Mouse (Mus musculus) C2C12 (cell line): ENCODE data around the gene Lin37. TPM values are rescaled to one million over a fixed set of nuclear protein-coding genes. Genes with fewer than 3 reads are reported as not detected.

Experiments
- H3K27me3 ChIP-seq: one replicate; pipeline ENCODE4 v1.6.1; 2011; ENCODE audit not compliant: control insufficient read depth, insufficient read depth, insufficient read length
- H3K36me3 ChIP-seq: one replicate; pipeline ENCODE4 v1.6.1; 2011; ENCODE audit not compliant: control insufficient read depth, insufficient read depth
- H3K4me3 ChIP-seq: one replicate; pipeline ENCODE4 v1.5.1; 2011; ENCODE audit warnings: mild to moderate bottlenecking, control low read depth; ENCODE audit not compliant: poor library complexity, insufficient read depth, severe bottlenecking
- H3K79me2 ChIP-seq: one replicate; pipeline ENCODE4 v1.6.1; 2011; ENCODE audit not compliant: control insufficient read depth, insufficient read depth
- H3K79me3 ChIP-seq: one replicate; pipeline ENCODE4 v1.6.1; 2011; ENCODE audit warnings: low read depth, control low read depth
- H3ac ChIP-seq: one replicate; pipeline ENCODE3; 2011; ENCODE audit warnings: low read depth; ENCODE audit not compliant: control insufficient read depth, insufficient read length
- CEBPB ChIP-seq: IDR thresholded peaks from one replicate; pipeline ENCODE4 v1.6.1; 2011; ENCODE audit warnings: low read depth, mild to moderate bottlenecking, control low read depth, moderate library complexity
- CTCF ChIP-seq: IDR thresholded peaks from one replicate; pipeline ENCODE4 v1.5.1; 2011; ENCODE audit not compliant: control insufficient read depth, insufficient read depth, insufficient read length
- FOSL1 ChIP-seq: IDR thresholded peaks from one replicate; pipeline ENCODE4 v1.8.0; 2011; ENCODE audit warnings: mild to moderate bottlenecking, low read length; ENCODE audit not compliant: poor library complexity, insufficient read depth, severe bottlenecking
- MAX ChIP-seq: IDR thresholded peaks from one replicate; pipeline ENCODE4 v1.6.1; 2011; ENCODE audit warnings: mild to moderate bottlenecking, control low read depth
- MYOD1 ChIP-seq: IDR thresholded peaks from one replicate; pipeline ENCODE4 v1.6.1; 2011; ENCODE audit warnings: low read depth; ENCODE audit not compliant: control insufficient read depth, insufficient read length
- MYOG ChIP-seq: IDR thresholded peaks from one replicate; pipeline ENCODE4 v1.6.1; 2011; ENCODE audit not compliant: control insufficient read depth, insufficient read length; ENCODE audit errors: extremely low read depth
- USF1 ChIP-seq: IDR thresholded peaks from one replicate; pipeline ENCODE4 v1.6.1; 2011; ENCODE audit warnings: low read depth, mild to moderate bottlenecking, control low read depth, moderate library complexity
- long read RNA-seq, 2 experiments: library from polyadenylated mRNA; unstranded; transcript quantifications; one replicate each; pipeline ENCODE4 v2.0.0; 2019 to 2020
- polyA plus RNA-seq: library from polyadenylated mRNA; unstranded; fragments of >200 nt; fragmentation: generic; extraction: Trizol; gene quantifications from one replicate; pipeline ENCODE4 v1.2.1, GENCODE M21; 2012; ENCODE audit warnings: missing spikeins

Lin37 gene
- polyA plus RNA-seq: 38.4 TPM
- long read RNA-seq, experiment 1, transcript Lin37-201 (9 exons, 998 nt): major isoform, 15 of 20 reads
- long read RNA-seq, experiment 1, partial matches to known transcripts: 0 of 20 reads
- long read RNA-seq, experiment 1, other reads (novel, unspliced or antisense): 1 of 20 reads
- long read RNA-seq, experiment 2, transcript Lin37-201 (9 exons, 998 nt): major isoform, 5 of 6 reads
- long read RNA-seq, experiment 2, partial matches to known transcripts: 0 of 6 reads
- long read RNA-seq, experiment 2, other reads (novel, unspliced or antisense): 1 of 6 reads

- H3K4me3 ChIP-seq: peak within 1 kb of the TSS; percentile 53
- H3K36me3 ChIP-seq: peaks cover 7% of the 10 kb centered on the region
- no peaks in the 10 kb centered on the region for H3K27me3 ChIP-seq
- peak within 1 kb of the TSS; percentile 87 for H3ac ChIP-seq
- H3K79me3 ChIP-seq: peaks cover 7% of the 10 kb centered on the region
- no peak for TF ChIP-seq FOSL1
- TF ChIP-seq MAX: no peak
- TF ChIP-seq MYOD1: no peak
- TF ChIP-seq CEBPB: no peak
- TF ChIP-seq MYOG: no peak
- TF ChIP-seq USF1: no peak
- no peak for TF ChIP-seq CTCF
- peaks cover 45% of the 10 kb centered on the region for H3K79me2 ChIP-seq
Measured at GRCm38 (mm10) chr7:30559443-30559954, at the start of gene Lin37. Gene Lin37, minus strand, starts transcription at chr7:30559838.

GRCm38 (mm10) chr7:30608476-30608875 lies 48.8 kb upstream of the Lin37 start:
- Histone ChIP-seq H3K79me3 (no peaks in the 10 kb centered on the region), H3K27me3 (no peaks in the 10 kb centered on the region), H3K4me3 (no peak overlapping the region), H3K36me3 (no peaks in the 10 kb centered on the region), H3K79me2 (no peaks in the 10 kb centered on the region), H3ac (no peak overlapping the region)
- TF ChIP-seq FOSL1 (no peak), CEBPB (no peak), CTCF (no peak), MYOG (no peak), MYOD1 (no peak)

GRCm38 (mm10) chr7:30607706-30608309 lies 48.2 kb upstream of the Lin37 start:
- Histone ChIP-seq H3K27me3 (no peaks in the 10 kb centered on the region), H3K79me2 (no peaks in the 10 kb centered on the region), H3K79me3 (no peaks in the 10 kb centered on the region), H3K4me3 (no peak overlapping the region), H3K36me3 (no peaks in the 10 kb centered on the region), H3ac (no peak overlapping the region)
- no peak for TF ChIP-seq CEBPB
- TF ChIP-seq MYOG: no peak
- no peak for TF ChIP-seq FOSL1
- TF ChIP-seq CTCF: peak; percentile 43
- TF ChIP-seq USF1: no peak
- no peak for TF ChIP-seq MYOD1

GRCm38 (mm10) chr7:30604944-30605343 lies 45.3 kb upstream of the Lin37 start:
- no peaks in the 10 kb centered on the region for H3K79me3 ChIP-seq
- H3ac ChIP-seq: no peak overlapping the region
- H3K4me3 ChIP-seq: no peak overlapping the region
- no peaks in the 10 kb centered on the region for H3K79me2 ChIP-seq
- H3K27me3 ChIP-seq: peaks cover 5% of the 10 kb centered on the region
- no peaks in the 10 kb centered on the region for H3K36me3 ChIP-seq
- TF ChIP-seq CTCF (no peak), MAX (no peak), FOSL1 (no peak), USF1 (no peak), CEBPB (no peak), MYOG (no peak), MYOD1 (no peak)

- Histone ChIP-seq H3K4me3 (no peak overlapping the region), H3K27me3 (peaks cover 8% of the 10 kb centered on the region), H3K36me3 (no peaks in the 10 kb centered on the region), H3ac (no peak overlapping the region), H3K79me3 (no peaks in the 10 kb centered on the region), H3K79me2 (no peaks in the 10 kb centered on the region)
- no peak for TF ChIP-seq CEBPB
- no peak for TF ChIP-seq USF1
- no peak for TF ChIP-seq MYOD1
- no peak for TF ChIP-seq MAX
- no peak for TF ChIP-seq FOSL1
- no peak for TF ChIP-seq MYOG
- TF ChIP-seq CTCF: no peak
Measured at GRCm38 (mm10) chr7:30604424-30604823, 44.8 kb upstream of the Lin37 start.
